Mouse (Mus musculus) monocyte, adult 5-6 weeks (primary cell): ENCODE data around the gene Tmem106c. TPM values are rescaled to one million over a fixed set of nuclear protein-coding genes. Genes with fewer than 3 reads are reported as not detected.

Experiments
- total RNA-seq: library from RNA; stranded (forward); fragments of 200-1000, 200-491, 200-594 nt; gene quantifications from 3 replicates; pipeline ENCODE4 v1.2.3, GENCODE M21; 2017

Tmem106c gene
- total RNA-seq, 1 experiment from 2014 or later: 4.1 TPM

Other genes starting within 250 kb of the Tmem106c start
- 0.32 to 1.6 TPM in 2 of 3 replicates, not detected in the other for gene Endou, start 232.9 kb upstream of the Tmem106c start, total RNA-seq
- 0.19 to 5.1 TPM (median 1.8 TPM) in 3 replicates for gene Rapgef3, start 196.2 kb upstream of the Tmem106c start, total RNA-seq
- gene Slc48a1, start 185.7 kb upstream of the Tmem106c start, total RNA-seq: 20.0 to 22.8 TPM (median 22.4 TPM) in 3 replicates
- 6.5 to 17.5 TPM (median 10.7 TPM) in 3 replicates for gene Hdac7, start 119.7 kb upstream of the Tmem106c start, total RNA-seq
- gene Vdr, start 53.6 kb upstream of the Tmem106c start, total RNA-seq: 1.3 to 2.5 TPM in 2 of 3 replicates, not detected in the other
- gene Col2a1, start 40.5 kb downstream of the Tmem106c start, total RNA-seq: 1.1 TPM in 1 of 3 replicates, not detected in the others
- 2.6 to 3.4 TPM (median 3.3 TPM) in 3 replicates for gene Pfkm, start 128.4 kb downstream of the Tmem106c start, total RNA-seq
- gene Senp1, start 129.5 kb downstream of the Tmem106c start, total RNA-seq: 39.4 to 66.2 TPM (median 59.8 TPM) in 3 replicates
- 21.4 to 28.3 TPM (median 21.7 TPM) in 3 replicates for gene Asb8, start 201.4 kb downstream of the Tmem106c start, total RNA-seq
- not detected in 3 replicates for gene Ccdc184, start 203.0 kb downstream of the Tmem106c start, total RNA-seq
- gene Olfr288, start 231.3 kb downstream of the Tmem106c start, total RNA-seq: not detected in 3 replicates